Mouse (Mus musculus) ovary, postnatal 14 days (tissue): ENCODE measurements around the gene Tmem253.
"Not testable (repeated sequence)": the region's sequence is repeated elsewhere in the genome, so short reads cannot be mapped to it uniquely, and the experiment has no call there.

Experiments used
- DNase-seq: peaks from one replicate; pipeline ENCODE4 v3.0.0; 2022; ENCODE audit warnings: low spot score

Gene Tmem253

GRCm38 (mm10) chr14:52021568-52022212 lies 6.2 kb downstream of the Tmem253 start:
- no peak for DNase-seq

- DNase-seq, result no peak
Measured at GRCm38 (mm10) chr14:52022244-52022708, 6.8 kb downstream of the Tmem253 start.

- peak; percentile 82 for DNase-seq
Measured at GRCm38 (mm10) chr14:52022709-52023459, 7.4 kb downstream of the Tmem253 start.

GRCm38 (mm10) chr14:52024133-52024532 lies 8.7 kb downstream of the Tmem253 start:
- no peak for DNase-seq

- no peak for DNase-seq
Measured at GRCm38 (mm10) chr14:52026342-52026741, 10.9 kb downstream of the Tmem253 start.

- DNase-seq, result no peak
Measured at GRCm38 (mm10) chr14:52035926-52036325, 20.5 kb downstream of the Tmem253 start.

GRCm38 (mm10) chr14:52039332-52039731 lies 23.9 kb downstream of the Tmem253 start:
- DNase-seq, result no peak

GRCm38 (mm10) chr14:52042359-52042758 lies 26.9 kb downstream of the Tmem253 start, which contains the start of gene Olfr221:
Olfr221 (minus strand) TSS chr14:52042459.
- DNase-seq, result not testable (repeated sequence)

- no peak for DNase-seq
Measured at GRCm38 (mm10) chr14:52043446-52043845, 28.0 kb downstream of the Tmem253 start.

GRCm38 (mm10) chr14:52044901-52045678 lies 29.6 kb downstream of the Tmem253 start:
- peak; percentile 24 for DNase-seq

GRCm38 (mm10) chr14:52045966-52046565 lies 30.6 kb downstream of the Tmem253 start:
- DNase-seq, result no peak

- DNase-seq, result not testable (repeated sequence)
Measured at GRCm38 (mm10) chr14:52052720-52053119, 37.3 kb downstream of the Tmem253 start.

GRCm38 (mm10) chr14:52059982-52060381 lies 44.5 kb downstream of the Tmem253 start:
- DNase-seq, result no peak

GRCm38 (mm10) chr14:52060800-52061199 lies 45.3 kb downstream of the Tmem253 start:
- no peak for DNase-seq

GRCm38 (mm10) chr14:52061798-52062197 lies 46.3 kb downstream of the Tmem253 start:
- DNase-seq, result no peak

- no peak for DNase-seq
Measured at GRCm38 (mm10) chr14:52066135-52066534, 50.7 kb downstream of the Tmem253 start.
